Mouse (Mus musculus) intestine, embryonic 16.5 days (tissue): ENCODE results near the gene Myh10. TPM values are rescaled to one million over a fixed set of nuclear protein-coding genes. Genes with fewer than 3 reads are reported as not detected.

Experiments used
- ATAC-seq: fragments of 200-750 bp; cut with Nextera tagmentation; 2 replicates; pipeline ENCODE4 v1.8.0; 2017; ENCODE audit warnings: moderate TSS enrichment, moderate library complexity
- H3K27ac ChIP-seq: fragments of 300-500 bp; sonication (generic); 2 replicates; pipeline ENCODE4 v1.5.1; 2014; ENCODE audit warnings: mild to moderate bottlenecking, low read length
- H3K27me3 ChIP-seq: fragments of 300-500 bp; sonication (generic); replicated peaks from 2 replicates; pipeline ENCODE4 v1.6.1; 2014; ENCODE audit warnings: low read length, control low read depth, mixed read lengths; ENCODE audit not compliant: control insufficient read depth, insufficient read depth
- H3K36me3 ChIP-seq: fragments of 300-500 bp; sonication (generic); 2 replicates; pipeline ENCODE4 v1.6.1; 2014; ENCODE audit warnings: low read length, control low read depth; ENCODE audit not compliant: control insufficient read depth, insufficient read depth
- H3K4me1 ChIP-seq: fragments of 300-500 bp; sonication (generic); 2 replicates; pipeline ENCODE4 v1.6.1; 2014; ENCODE audit warnings: low read length, control low read depth, mixed read lengths; ENCODE audit not compliant: control insufficient read depth, insufficient read depth
- H3K4me2 ChIP-seq: fragments of 300-500 bp; sonication (generic); 2 replicates; pipeline ENCODE4 v1.6.1; 2014; ENCODE audit warnings: low read depth, low read length, control low read depth
- H3K4me3 ChIP-seq: fragments of 300-500 bp; sonication (generic); 2 replicates; pipeline ENCODE4 v1.5.1; 2014; ENCODE audit warnings: mild to moderate bottlenecking, low read length
- H3K9ac ChIP-seq: fragments of 300-500 bp; sonication (generic); 2 replicates; pipeline ENCODE4 v1.6.1; 2014; ENCODE audit warnings: low read depth, low read length
- H3K9me3 ChIP-seq: fragments of 300-500 bp; sonication (generic); 2 replicates; pipeline ENCODE4 v1.6.1; 2016; ENCODE audit warnings: low read length, control low read depth; ENCODE audit not compliant: control insufficient read depth
- WGBS: fragments of 180-500 bp; shearing (Covaris S2); extraction: QIAGEN DNeasy Blood & Tissue Kit; methylation state at CpG from one replicate; pipeline ENCODE4 v1.1.7; 2014; 5-methylcytosine and 5-hydroxymethylcytosine counted together
- polyA plus RNA-seq: library from polyadenylated mRNA; unstranded; fragments of >200 nt; fragmentation: Nextera tagmentation; extraction: Ambion mirVana; gene quantifications from 2 replicates; pipeline ENCODE4 v1.2.1, GENCODE M21; 2015

Myh10 gene
- polyA plus RNA-seq, 1 experiment from 2014 or later = 49.5 TPM

- Histone ChIP-seq H3K9ac (no peak overlapping the region), H3K4me3 (no peak overlapping the region), H3K27me3 (no peaks in the 10 kb centered on the region), H3K9me3 (no peaks in the 10 kb centered on the region), H3K4me2 (no peak overlapping the region), H3K36me3 (peaks cover 13% of the 10 kb centered on the region), H3K27ac (no peak overlapping the region), H3K4me1 (no peaks in the 10 kb centered on the region)
- WGBS = 64% methylated on average over 9 of the region's 9 CpGs
- no peak for ATAC-seq
Observed at GRCm38 (mm10) chr11:68706524-68707429, 15.4 kb downstream of the Myh10 start.

DNA sequence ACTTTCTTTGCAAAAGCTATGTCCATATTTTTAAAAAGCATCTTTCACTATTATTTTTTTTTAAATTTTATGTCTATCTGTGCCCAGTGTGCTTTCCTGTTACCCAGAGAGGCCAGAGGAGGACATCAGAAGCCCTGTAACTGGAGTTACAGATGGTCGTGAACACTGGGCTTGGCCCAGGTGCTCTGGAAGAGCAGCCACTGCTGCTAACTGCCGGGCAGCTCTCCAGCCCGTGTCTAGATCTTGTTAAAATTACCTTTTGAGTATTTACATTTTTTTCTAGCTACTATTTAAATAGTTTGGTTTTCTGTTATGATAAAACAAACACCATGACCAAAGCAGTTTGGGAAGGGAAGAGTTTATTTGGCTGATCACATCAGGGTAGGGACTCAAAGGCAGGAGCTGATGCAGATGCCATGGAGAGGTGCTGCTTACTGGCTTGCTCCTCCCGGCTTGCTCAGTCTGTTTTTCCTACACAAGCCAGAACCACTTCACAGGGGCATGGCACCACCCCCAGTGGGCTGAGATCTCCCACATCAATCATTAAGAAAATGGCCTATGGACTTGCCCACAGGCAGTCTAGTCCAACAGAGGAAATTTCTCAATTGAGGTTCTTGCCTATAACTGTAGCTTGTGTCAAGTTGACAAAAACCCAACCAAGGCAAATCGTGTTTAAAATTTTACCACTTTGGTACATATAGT is 16.7 kb downstream of the Myh10 start:
- Histone ChIP-seq H3K27me3 (no peaks in the 10 kb centered on the region), H3K36me3 (peaks cover 10% of the 10 kb centered on the region), H3K4me3 (no peak overlapping the region), H3K27ac (no peak overlapping the region), H3K4me2 (no peak overlapping the region), H3K9ac (no peak overlapping the region), H3K4me1 (no peaks in the 10 kb centered on the region), H3K9me3 (no peaks in the 10 kb centered on the region)
- 66% methylated on average over 5 of the region's 5 CpGs for WGBS
- no peak for ATAC-seq

- Histone ChIP-seq H3K9me3 (no peaks in the 10 kb centered on the region; the same call in 1 of the 2 replicates), H3K27me3 (no peaks in the 10 kb centered on the region), H3K4me3 (no peak overlapping the region), H3K4me1 (peaks cover 7% of the 10 kb centered on the region), H3K27ac (no peak overlapping the region), H3K9ac (no peak overlapping the region), H3K36me3 (no peaks in the 10 kb centered on the region), H3K4me2 (no peak overlapping the region)
- ATAC-seq = no peak
- 84% methylated on average over 4 of the region's 4 CpGs for WGBS
Observed at GRCm38 (mm10) chr11:68716167-68716566, 24.8 kb downstream of the Myh10 start.

- Histone ChIP-seq H3K27ac (no peak overlapping the region), H3K36me3 (0 out of 2 replicates have a peak, but pooled peaks cover 3% of the 10 kb centered on the region), H3K9me3 (no peaks in the 10 kb centered on the region; the same call in 1 of the 2 replicates), H3K4me2 (no peak overlapping the region), H3K27me3 (no peaks in the 10 kb centered on the region), H3K9ac (no peak overlapping the region), H3K4me3 (no peak overlapping the region), H3K4me1 (peaks cover 7% of the 10 kb centered on the region)
- no peak for ATAC-seq
- WGBS = 59% methylated on average over 16 of the region's 16 CpGs
Observed at GRCm38 (mm10) chr11:68717171-68717840, 25.9 kb downstream of the Myh10 start.

DNA sequence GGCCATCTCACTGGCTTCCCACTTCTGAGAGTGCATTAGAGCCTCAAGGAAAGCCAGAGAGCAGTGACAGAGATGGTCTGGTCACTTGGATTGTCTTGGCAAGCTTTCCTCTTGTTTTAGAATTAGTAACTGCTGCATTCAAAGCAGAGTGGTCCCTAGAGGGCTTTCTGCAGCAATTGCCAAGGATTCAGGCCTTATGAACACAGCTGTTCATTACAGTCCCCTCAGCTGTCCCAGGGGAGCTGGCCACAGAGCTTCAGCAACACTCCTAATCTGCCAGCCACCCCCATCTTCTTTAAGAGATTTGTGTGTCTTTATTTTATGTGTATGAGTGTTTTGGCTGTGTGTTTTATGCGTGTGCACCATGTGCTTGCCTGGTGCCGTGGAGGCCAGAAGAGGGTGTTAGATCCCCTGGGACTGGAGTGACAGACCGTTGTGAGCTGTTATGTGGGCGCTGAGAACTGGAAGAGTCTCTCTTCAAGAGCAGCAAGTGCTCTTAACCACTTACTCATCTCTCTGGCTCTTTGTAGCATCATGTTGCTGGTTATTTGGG is 27.8 kb downstream of the Myh10 start:
- Histone ChIP-seq H3K36me3 (0 out of 2 replicates have a peak, but pooled peaks cover 3% of the 10 kb centered on the region), H3K27me3 (no peaks in the 10 kb centered on the region), H3K27ac (no peak overlapping the region), H3K4me3 (no peak overlapping the region), H3K4me1 (peaks cover 7% of the 10 kb centered on the region), H3K9me3 (no peaks in the 10 kb centered on the region; the same call in 1 of the 2 replicates), H3K9ac (no peak overlapping the region), H3K4me2 (no peak overlapping the region)
- no peak for ATAC-seq
- 79% methylated on average over 4 of the region's 4 CpGs for WGBS

DNA sequence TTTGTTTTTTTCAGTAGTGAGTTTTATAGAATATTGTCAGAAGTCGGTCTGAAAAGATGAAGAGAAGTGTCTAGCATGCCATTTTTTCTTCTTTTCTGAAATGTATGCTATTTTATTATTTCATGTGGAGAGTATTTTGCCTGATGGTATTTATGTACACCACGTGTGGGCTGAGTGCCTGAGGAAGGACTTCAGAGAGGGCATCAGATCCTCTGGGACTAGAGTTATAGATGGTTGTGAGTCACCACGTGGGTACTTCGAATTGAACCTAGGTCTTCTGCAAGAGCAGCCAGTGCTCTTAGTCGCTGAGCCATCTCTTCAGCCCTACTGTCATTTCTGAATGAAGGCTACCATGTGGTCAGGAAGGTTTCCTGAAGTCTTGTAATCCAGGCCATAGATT is 28.4 kb downstream of the Myh10 start:
- H3K4me3 ChIP-seq = no peak overlapping the region
- H3K4me1 ChIP-seq = peaks cover 7% of the 10 kb centered on the region
- WGBS = 73% methylated on average over 5 of the region's 5 CpGs
- H3K9me3 ChIP-seq = no peaks in the 10 kb centered on the region; the same call in 1 of the 2 replicates
- ATAC-seq = no peak
- no peak overlapping the region for H3K9ac ChIP-seq
- H3K36me3 ChIP-seq = 0 out of 2 replicates have a peak, but pooled peaks cover 3% of the 10 kb centered on the region
- no peak overlapping the region for H3K27ac ChIP-seq
- H3K4me2 ChIP-seq = no peak overlapping the region
- no peaks in the 10 kb centered on the region for H3K27me3 ChIP-seq

DNA sequence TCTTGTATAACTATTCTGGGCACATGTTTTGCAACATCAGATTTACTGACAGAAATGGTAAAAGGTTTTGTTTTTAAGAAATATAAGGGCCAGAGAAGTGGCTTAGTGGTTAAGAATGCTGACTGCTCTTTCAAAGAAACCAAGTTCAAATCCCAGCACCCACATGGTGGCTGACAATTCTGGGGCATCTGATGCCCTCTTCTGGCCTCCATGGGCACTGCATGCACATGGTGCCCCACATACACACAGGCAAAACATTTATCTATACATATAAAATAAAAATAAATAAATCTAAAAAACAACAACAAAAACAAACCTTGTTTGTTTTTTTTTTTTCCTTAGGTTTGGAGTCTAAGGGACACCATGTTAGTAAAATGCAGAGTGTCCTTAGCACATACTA is 32.8 kb downstream of the Myh10 start:
- ATAC-seq = no peak
- H3K36me3 ChIP-seq = 0 out of 2 replicates have a peak, but pooled peaks cover 3% of the 10 kb centered on the region

GRCm38 (mm10) chr11:68728693-68729092 is 37.3 kb downstream of the Myh10 start:
- no peaks in the 10 kb centered on the region for H3K36me3 ChIP-seq
- H3K4me2 ChIP-seq = no peak overlapping the region
- no peak overlapping the region for H3K4me3 ChIP-seq
- H3K9me3 ChIP-seq = no peaks in the 10 kb centered on the region
- no peaks in the 10 kb centered on the region for H3K4me1 ChIP-seq
- H3K27me3 ChIP-seq = no peaks in the 10 kb centered on the region
- no peak overlapping the region for H3K9ac ChIP-seq
- 90% methylated on average over 3 of the region's 3 CpGs for WGBS
- no peak for ATAC-seq
- H3K27ac ChIP-seq = no peak overlapping the region

More for the DNA sequence above, 32.8 kb downstream of the Myh10 start:
- Histone ChIP-seq H3K27ac (no peak overlapping the region), H3K4me3 (no peak overlapping the region), H3K4me2 (no peak overlapping the region), H3K27me3 (no peaks in the 10 kb centered on the region), H3K4me1 (0 out of 2 replicates have a peak, but pooled peaks cover 2% of the 10 kb centered on the region), H3K9me3 (no peaks in the 10 kb centered on the region; the same call in 1 of the 2 replicates), H3K9ac (no peak overlapping the region)

- Histone ChIP-seq H3K27me3 (no peaks in the 10 kb centered on the region), H3K9ac (no peak overlapping the region), H3K4me1 (no peaks in the 10 kb centered on the region), H3K4me3 (no peak overlapping the region), H3K9me3 (no peaks in the 10 kb centered on the region), H3K36me3 (0 out of 2 replicates have a peak, but pooled peaks cover 2% of the 10 kb centered on the region), H3K27ac (no peak overlapping the region), H3K4me2 (no peak overlapping the region)
- no peak for ATAC-seq
- 76% methylated on average over 5 of the region's 5 CpGs for WGBS
Observed at GRCm38 (mm10) chr11:68730792-68731191, 39.4 kb downstream of the Myh10 start.
